Mouse (Mus musculus): ENCODE data around the gene Chmp5. TPM values are rescaled to one million over a fixed set of nuclear protein-coding genes. Genes with fewer than 3 reads are reported as not detected.

The Chmp5 gene
- polyA plus RNA-seq (2015; fragmentation: Nextera tagmentation; extraction: Ambion mirVana): 157 and 161 TPM in 2 replicates

- under 1% methylated on average over 50 of the region's 50 CpGs for WGBS
- Histone ChIP-seq H3K9me3 (replicated peaks; ENCODE audit: control insufficient read depth, low read length, poor library complexity, severe bottlenecking) (no peaks in the 10 kb centered on the region), H3K36me3 (ENCODE audit: control insufficient read depth, insufficient read depth, low read length) (peaks cover 13% of the 10 kb centered on the region), H3K27me3 (ENCODE audit: control insufficient read depth, insufficient read depth, low read depth, low read length) (no peaks in the 10 kb centered on the region), H3K9ac (ENCODE audit: low read depth, low read length) (peak within 1 kb of the TSS; percentile 86), H3K27ac (ENCODE audit: low read length) (peak within 1 kb of the TSS; percentile 77), H3K4me1 (ENCODE audit: control insufficient read depth, insufficient read depth, low read length) (peaks cover 26% of the 10 kb centered on the region), H3K4me2 (ENCODE audit: low read length) (peak within 1 kb of the TSS; percentile 90), H3K4me3 (ENCODE audit: low read depth, low read length) (peak within 1 kb of the TSS; percentile 81)
- peak; percentile 96 for ATAC-seq
Measured at GRCm38 (mm10) chr4:40948160-40948708, at the start of gene Chmp5, which contains the start of gene Bag1. Chmp5 (plus strand) TSS chr4:40948407. Bag1 (minus strand) TSS chr4:40948294.

GRCm38 (mm10) chr4:40898476-40899044 lies 49.6 kb upstream of the Chmp5 start:
- no peaks in the 10 kb centered on the region for H3K36me3 ChIP-seq (ENCODE audit: control insufficient read depth, insufficient read depth, low read length)
- H3K9ac ChIP-seq (ENCODE audit: low read depth, low read length): no peak overlapping the region
- H3K9me3 ChIP-seq (replicated peaks; ENCODE audit: control insufficient read depth, low read length, poor library complexity, severe bottlenecking): no peaks in the 10 kb centered on the region
- H3K27me3 ChIP-seq (ENCODE audit: control insufficient read depth, insufficient read depth, low read depth, low read length): no peaks in the 10 kb centered on the region
- 81% methylated on average over 6 of the region's 6 CpGs for WGBS
- no peaks in the 10 kb centered on the region for H3K4me1 ChIP-seq (ENCODE audit: control insufficient read depth, insufficient read depth, low read length)
- H3K27ac ChIP-seq (ENCODE audit: low read length): no peak overlapping the region
- no peak for ATAC-seq
- H3K4me3 ChIP-seq (ENCODE audit: low read depth, low read length): no peak overlapping the region
- no peak overlapping the region for H3K4me2 ChIP-seq (ENCODE audit: low read length)

- ATAC-seq: no peak
- Histone ChIP-seq H3K4me3 (ENCODE audit: low read depth, low read length) (no peak overlapping the region), H3K9ac (ENCODE audit: low read depth, low read length) (no peak overlapping the region), H3K4me1 (ENCODE audit: control insufficient read depth, insufficient read depth, low read length) (no peaks in the 10 kb centered on the region), H3K4me2 (ENCODE audit: low read length) (no peak overlapping the region), H3K27me3 (ENCODE audit: control insufficient read depth, insufficient read depth, low read depth, low read length) (no peaks in the 10 kb centered on the region), H3K27ac (ENCODE audit: low read length) (no peak overlapping the region), H3K36me3 (ENCODE audit: control insufficient read depth, insufficient read depth, low read length) (no peaks in the 10 kb centered on the region), H3K9me3 (replicated peaks; ENCODE audit: control insufficient read depth, low read length, poor library complexity, severe bottlenecking) (no peaks in the 10 kb centered on the region)
- 75% methylated on average over 2 of the region's 2 CpGs for WGBS
Measured at GRCm38 (mm10) chr4:40899264-40899663, 48.9 kb upstream of the Chmp5 start.

- H3K9me3 ChIP-seq (replicated peaks; ENCODE audit: control insufficient read depth, low read length, poor library complexity, severe bottlenecking): no peaks in the 10 kb centered on the region
- no peak for ATAC-seq
- no peaks in the 10 kb centered on the region for H3K27me3 ChIP-seq (ENCODE audit: control insufficient read depth, insufficient read depth, low read depth, low read length)
- no peak overlapping the region for H3K4me2 ChIP-seq (ENCODE audit: low read length)
- no peaks in the 10 kb centered on the region for H3K36me3 ChIP-seq (ENCODE audit: control insufficient read depth, insufficient read depth, low read length)
- H3K9ac ChIP-seq (ENCODE audit: low read depth, low read length): no peak overlapping the region
- H3K27ac ChIP-seq (ENCODE audit: low read length): no peak overlapping the region
- no peaks in the 10 kb centered on the region for H3K4me1 ChIP-seq (ENCODE audit: control insufficient read depth, insufficient read depth, low read length)
- H3K4me3 ChIP-seq (ENCODE audit: low read depth, low read length): no peak overlapping the region
- WGBS: 97% methylated on average over 3 of the region's 3 CpGs
Measured at GRCm38 (mm10) chr4:40900071-40900470, 48.1 kb upstream of the Chmp5 start.

- H3K9ac ChIP-seq (ENCODE audit: low read depth, low read length): no peak overlapping the region
- no peak overlapping the region for H3K4me2 ChIP-seq (ENCODE audit: low read length)
- no peak overlapping the region for H3K4me3 ChIP-seq (ENCODE audit: low read depth, low read length)
- no peaks in the 10 kb centered on the region for H3K27me3 ChIP-seq (ENCODE audit: control insufficient read depth, insufficient read depth, low read depth, low read length)
- ATAC-seq: no peak
- H3K27ac ChIP-seq (ENCODE audit: low read length): no peak overlapping the region
- 87% methylated on average over 4 of the region's 4 CpGs for WGBS
- no peaks in the 10 kb centered on the region for H3K36me3 ChIP-seq (ENCODE audit: control insufficient read depth, insufficient read depth, low read length)
- no peaks in the 10 kb centered on the region for H3K9me3 ChIP-seq (replicated peaks; ENCODE audit: control insufficient read depth, low read length, poor library complexity, severe bottlenecking)
- no peaks in the 10 kb centered on the region for H3K4me1 ChIP-seq (ENCODE audit: control insufficient read depth, insufficient read depth, low read length)
Measured at GRCm38 (mm10) chr4:40900612-40901011, 47.6 kb upstream of the Chmp5 start.

GRCm38 (mm10) chr4:40906298-40906697 lies 41.9 kb upstream of the Chmp5 start:
- no peak overlapping the region for H3K4me3 ChIP-seq (ENCODE audit: low read depth, low read length)
- H3K9ac ChIP-seq (ENCODE audit: low read depth, low read length): no peak overlapping the region
- ATAC-seq: no peak
- H3K4me2 ChIP-seq (ENCODE audit: low read length): no peak overlapping the region
- no peak overlapping the region for H3K27ac ChIP-seq (ENCODE audit: low read length)
- WGBS: 61% methylated on average over 1 of the region's 1 CpGs
- no peaks in the 10 kb centered on the region for H3K27me3 ChIP-seq (ENCODE audit: control insufficient read depth, insufficient read depth, low read depth, low read length)
- no peaks in the 10 kb centered on the region for H3K36me3 ChIP-seq (ENCODE audit: control insufficient read depth, insufficient read depth, low read length)
- H3K4me1 ChIP-seq (ENCODE audit: control insufficient read depth, insufficient read depth, low read length): no peaks in the 10 kb centered on the region
- H3K9me3 ChIP-seq (replicated peaks; ENCODE audit: control insufficient read depth, low read length, poor library complexity, severe bottlenecking): no peaks in the 10 kb centered on the region

- Histone ChIP-seq H3K27me3 (ENCODE audit: control insufficient read depth, insufficient read depth, low read depth, low read length) (no peaks in the 10 kb centered on the region), H3K4me3 (ENCODE audit: low read depth, low read length) (no peak overlapping the region), H3K4me2 (ENCODE audit: low read length) (no peak overlapping the region), H3K27ac (ENCODE audit: low read length) (no peak overlapping the region), H3K9ac (ENCODE audit: low read depth, low read length) (no peak overlapping the region), H3K9me3 (replicated peaks; ENCODE audit: control insufficient read depth, low read length, poor library complexity, severe bottlenecking) (no peaks in the 10 kb centered on the region), H3K4me1 (ENCODE audit: control insufficient read depth, insufficient read depth, low read length) (no peaks in the 10 kb centered on the region), H3K36me3 (ENCODE audit: control insufficient read depth, insufficient read depth, low read length) (no peaks in the 10 kb centered on the region)
- WGBS: 58% methylated on average over 20 of the region's 20 CpGs
- ATAC-seq: no peak
Measured at GRCm38 (mm10) chr4:40908261-40908969, 39.8 kb upstream of the Chmp5 start.

GRCm38 (mm10) chr4:40914287-40914867 lies 33.8 kb upstream of the Chmp5 start:
- no peaks in the 10 kb centered on the region for H3K4me1 ChIP-seq (ENCODE audit: control insufficient read depth, insufficient read depth, low read length)
- ATAC-seq: no peak
- H3K4me3 ChIP-seq (ENCODE audit: low read depth, low read length): no peak overlapping the region
- H3K36me3 ChIP-seq (ENCODE audit: control insufficient read depth, insufficient read depth, low read length): no peaks in the 10 kb centered on the region
- no peak overlapping the region for H3K27ac ChIP-seq (ENCODE audit: low read length)
- H3K27me3 ChIP-seq (ENCODE audit: control insufficient read depth, insufficient read depth, low read depth, low read length): no peaks in the 10 kb centered on the region
- H3K4me2 ChIP-seq (ENCODE audit: low read length): no peak overlapping the region
- H3K9me3 ChIP-seq (replicated peaks; ENCODE audit: control insufficient read depth, low read length, poor library complexity, severe bottlenecking): no peaks in the 10 kb centered on the region
- H3K9ac ChIP-seq (ENCODE audit: low read depth, low read length): no peak overlapping the region

DNA sequence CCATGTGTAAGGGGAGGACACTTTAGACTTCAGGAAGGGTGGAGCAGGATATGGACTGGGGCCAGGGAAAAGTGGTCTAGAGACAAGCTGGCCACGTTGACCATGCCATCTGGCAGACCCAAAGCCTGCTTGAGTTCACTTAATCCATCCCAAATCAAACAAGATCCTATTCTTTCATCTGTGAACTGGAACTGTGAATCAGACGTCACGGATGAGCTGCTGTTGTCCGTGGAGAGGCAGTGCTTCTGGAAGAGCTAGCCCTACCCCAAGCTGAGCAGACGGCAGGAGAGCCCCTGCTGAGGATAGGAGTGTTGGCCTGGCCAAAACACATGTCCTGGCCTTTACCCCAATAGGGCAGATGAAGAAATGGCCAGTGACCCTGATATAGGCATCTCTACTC lies 32.3 kb upstream of the Chmp5 start:
- 38% methylated on average over 5 of the region's 5 CpGs for WGBS
- H3K4me1 ChIP-seq (ENCODE audit: control insufficient read depth, insufficient read depth, low read length): no peaks in the 10 kb centered on the region
- ATAC-seq: no peak

More for the DNA sequence above, 32.3 kb upstream of the Chmp5 start:
- Histone ChIP-seq H3K36me3 (ENCODE audit: control insufficient read depth, insufficient read depth, low read length) (no peaks in the 10 kb centered on the region), H3K27me3 (ENCODE audit: control insufficient read depth, insufficient read depth, low read depth, low read length) (no peaks in the 10 kb centered on the region), H3K9ac (ENCODE audit: low read depth, low read length) (no peak overlapping the region), H3K27ac (ENCODE audit: low read length) (no peak overlapping the region), H3K4me3 (ENCODE audit: low read depth, low read length) (no peak overlapping the region), H3K9me3 (replicated peaks; ENCODE audit: control insufficient read depth, low read length, poor library complexity, severe bottlenecking) (no peaks in the 10 kb centered on the region), H3K4me2 (ENCODE audit: low read length) (no peak overlapping the region)

All from midbrain, embryonic 16.5 days (tissue).